33 mouse cellular contexts compared by ENCODE assay signal in genomic region chr2:93704195-93704594, GRCm38 (mm10).
"Had no signal": no experiment of that assay in that cellular context is flagged by ENCODE, and none has a peak within 500 bp of the region (broad histone marks: within the 10 kb centered on the region; RNA-seq: fewer than 3 reads in every experiment).

No protein-coding gene starts in this region.

- H3K27me3 ChIP-seq: heart, embryonic 12.5 days; heart, embryonic 13.5 days; heart, embryonic 15.5 days; hindbrain, embryonic 12.5 days; hindbrain, embryonic 13.5 days; hindbrain, embryonic 15.5 days; intestine, embryonic 15.5 days had no signal

- H3K4me1 ChIP-seq: hindbrain, embryonic 12.5 days; hindbrain, embryonic 15.5 days; intestine, embryonic 15.5 days had no signal

- DNase-seq: heart, postnatal 10 days; heart, postnatal 14 days; heart, postnatal 36 days; heart, postnatal 4 days; kidney, adult 11 months; kidney, adult 18-20 months; kidney, adult 8-10 months; kidney, adult 9 months; kidney, postnatal 10 days; kidney, postnatal 25 days; kidney, postnatal 36 days; kidney, postnatal 4 days; layer of hippocampus, adult 9-11 months; layer of hippocampus, postnatal 36 days had no signal

- H3K27ac ChIP-seq: heart, embryonic 10.5 days; heart, embryonic 13.5 days; heart, embryonic 15.5 days; hindbrain, embryonic 10.5 days; hindbrain, embryonic 12.5 days; hindbrain, embryonic 13.5 days; hindbrain, embryonic 14.5 days; hindbrain, embryonic 15.5 days; hindbrain, postnatal 0 days; intestine, embryonic 15.5 days; kidney, embryonic 15.5 days; kidney, postnatal 0 days; layer of hippocampus, adult 2 months had no signal

- H3K36me3 ChIP-seq: intestine, embryonic 15.5 days had no signal

- H3K4me2 ChIP-seq: heart, embryonic 11.5 days; heart, embryonic 12.5 days; heart, embryonic 13.5 days; heart, embryonic 15.5 days; hindbrain, embryonic 12.5 days; hindbrain, embryonic 13.5 days; hindbrain, embryonic 14.5 days; hindbrain, embryonic 15.5 days; intestine, embryonic 15.5 days; kidney, embryonic 15.5 days had no signal

- H3K9ac ChIP-seq: heart, embryonic 12.5 days; heart, embryonic 13.5 days; heart, embryonic 15.5 days; hindbrain, embryonic 12.5 days; hindbrain, embryonic 14.5 days; hindbrain, embryonic 15.5 days; intestine, embryonic 15.5 days; kidney, embryonic 15.5 days had no signal

- ATAC-seq: hindbrain, embryonic 16.5 days; hindbrain, postnatal 0 days; inflammation-experienced regulatory T-cells, adult 6 months; intestine, embryonic 15.5 days; intestine, embryonic 16.5 days; intestine, postnatal 0 days had no signal

- H3K9me3 ChIP-seq: heart, embryonic 10.5 days; heart, embryonic 12.5 days; heart, embryonic 13.5 days; heart, embryonic 15.5 days; hindbrain, embryonic 10.5 days; hindbrain, embryonic 12.5 days; hindbrain, embryonic 13.5 days; hindbrain, embryonic 15.5 days; intestine, embryonic 15.5 days; kidney, embryonic 15.5 days had no signal

- H3K4me3 ChIP-seq: heart, embryonic 10.5 days; heart, embryonic 12.5 days; heart, embryonic 13.5 days; heart, embryonic 15.5 days; hindbrain, embryonic 10.5 days; hindbrain, embryonic 12.5 days; hindbrain, embryonic 13.5 days; hindbrain, embryonic 15.5 days; intestine, embryonic 15.5 days; kidney, embryonic 15.5 days; layer of hippocampus, adult 2 months had no signal
